Mouse (Mus musculus): Measurements from ENCODE around the gene Efr3b.

GRCm38 (mm10) chr12:4037511-4037910 is 1.2 kb downstream of the Efr3b start:
- no peak for TF ChIP-seq POLR2A (IDR thresholded peaks at IDR 0.05; ENCODE audit: borderline replicate concordance, low read depth, low read length)
- TF ChIP-seq CTCF (IDR thresholded peaks at IDR 0.05; ENCODE audit: low read depth, low read length): no peak
